Mouse (Mus musculus) CH12.LX (cell line): ENCODE measurements around the gene Serpine1. TPM values are rescaled to one million over a fixed set of nuclear protein-coding genes. Genes with fewer than 3 reads are reported as not detected.
A peak's percentile ranks its signal among the peaks of the same experiment; 100 is the strongest.
"Not testable (repeated sequence)": the region's sequence is repeated elsewhere in the genome, so short reads cannot be mapped to it uniquely, and the experiment has no call there.

ENCODE experiments used
- DNase-seq: peaks from one replicate; pipeline ENCODE4 v3.0.0-alpha.2; 2013; ENCODE audit errors: extremely low read depth
- H3K27ac ChIP-seq: 2 replicates; pipeline ENCODE4 v1.5.1; 2012; ENCODE audit warnings: low read depth, mild to moderate bottlenecking, control low read depth, moderate library complexity; ENCODE audit not compliant: insufficient read depth
- H3K27me3 ChIP-seq: replicated peaks from 2 replicates; pipeline ENCODE3; 2012; ENCODE audit warnings: inconsistent platforms
- H3K36me3 ChIP-seq, 2 experiments: replicated peaks in 1 of 2; 2 replicates each; pipeline versions ENCODE3 to v1.6.1; 2012; ENCODE audit warnings: inconsistent platforms in 1 of 2, low read length in 1 of 2, mild to moderate bottlenecking in 1 of 2, mixed read lengths in 1 of 2, moderate library complexity in 1 of 2; ENCODE audit not compliant: control insufficient read depth in 1 of 2, insufficient read depth in 1 of 2
- H3K4me1 ChIP-seq, 2 experiments: 2 replicates each; pipeline ENCODE4 v1.6.1; 2012; ENCODE audit warnings: inconsistent platforms in 1 of 2, moderate library complexity in 1 of 2; ENCODE audit not compliant: insufficient read depth in 2 of 2, control insufficient read depth in 1 of 2
- H3K4me2 ChIP-seq: 2 replicates; pipeline ENCODE4 v1.6.1; 2012; ENCODE audit warnings: low read depth, mild to moderate bottlenecking, control low read depth; ENCODE audit not compliant: poor library complexity, insufficient read depth, severe bottlenecking
- H3K4me3 ChIP-seq, 3 experiments: fragments of 150-350 bp in 1 of 3; sonication (generic) in 1 of 3; replicated peaks in 1 of 3; 2 replicates each; pipeline versions ENCODE3 to v1.5.1; 2011 to 2012; ENCODE audit warnings: low read depth in 2 of 3, low read length in 2 of 3, mild to moderate bottlenecking in 2 of 3, moderate library complexity in 2 of 3, control low read depth in 1 of 3, improper control_type of control experiment in 1 of 3, inconsistent platforms in 1 of 3, mixed read lengths in 1 of 3; ENCODE audit not compliant: poor library complexity in 1 of 3
- H3K79me2 ChIP-seq: replicated peaks from 2 replicates; pipeline ENCODE4 v1.6.1; 2012; ENCODE audit warnings: mild to moderate bottlenecking, moderate library complexity; ENCODE audit not compliant: control insufficient read depth, poor library complexity, insufficient read depth, severe bottlenecking; ENCODE audit errors: extremely low read depth
- H3K9ac ChIP-seq: 2 replicates; pipeline ENCODE4 v1.6.1; 2012; ENCODE audit warnings: low read depth, mild to moderate bottlenecking, control low read depth, moderate library complexity; ENCODE audit not compliant: insufficient read depth
- H3K9me3 ChIP-seq: replicated peaks from 2 replicates; pipeline ENCODE3; 2012; ENCODE audit warnings: low read length, inconsistent platforms, mixed read lengths
- CHD2 ChIP-seq: IDR thresholded peaks from 2 replicates; pipeline ENCODE4 v1.6.1; 2011; ENCODE audit warnings: low read length, improper control_type of control experiment
- CTCF ChIP-seq, 2 experiments: IDR thresholded peaks in 1 of 2; conservative IDR thresholded peaks in 1 of 2; 2 replicates each; pipeline ENCODE4 v1.5.1; 2011 to 2012; ENCODE audit warnings: low read depth in 2 of 2, low read length in 2 of 2, improper control_type of control experiment in 1 of 2, inconsistent platforms in 1 of 2, mild to moderate bottlenecking in 1 of 2, moderate library complexity in 1 of 2
- E2F4 ChIP-seq: IDR thresholded peaks from 2 replicates; pipeline ENCODE4 v1.6.1; 2011; ENCODE audit warnings: low read depth, low read length, improper control_type of control experiment; ENCODE audit not compliant: insufficient replicate concordance
- EP300 ChIP-seq: IDR thresholded peaks from 2 replicates; pipeline ENCODE4 v1.6.1; 2011; ENCODE audit warnings: low read length, improper control_type of control experiment
- ETS1 ChIP-seq: conservative IDR thresholded peaks from 2 replicates; pipeline ENCODE4 v1.6.1; 2012; ENCODE audit warnings: low read depth, mild to moderate bottlenecking, inconsistent platforms, low read length, improper control_type of control experiment, moderate library complexity
- HCFC1 ChIP-seq: IDR thresholded peaks from 2 replicates; pipeline ENCODE4 v1.6.1; 2012; ENCODE audit warnings: low read depth, mild to moderate bottlenecking, inconsistent platforms, low read length, improper control_type of control experiment
- IRF4 ChIP-seq: IDR thresholded peaks from 2 replicates; pipeline ENCODE4 v1.6.1; 2014; ENCODE audit warnings: low read depth, mild to moderate bottlenecking, inconsistent platforms, low read length, improper control_type of control experiment
- JUN ChIP-seq: IDR thresholded peaks from 2 replicates; pipeline ENCODE4 v1.6.1; 2011; ENCODE audit warnings: low read depth, mild to moderate bottlenecking, low read length, improper control_type of control experiment, moderate library complexity; ENCODE audit not compliant: insufficient read depth
- KAT2A ChIP-seq: IDR thresholded peaks from 2 replicates; pipeline ENCODE4 v1.6.1; 2012; ENCODE audit warnings: low read length, improper control_type of control experiment, inconsistent platforms; ENCODE audit not compliant: insufficient replicate concordance
- MAFK ChIP-seq: IDR thresholded peaks from 2 replicates; pipeline ENCODE4 v1.6.1; 2011; ENCODE audit warnings: low read length, improper control_type of control experiment; ENCODE audit not compliant: insufficient replicate concordance
- NRF1 ChIP-seq: IDR thresholded peaks from 2 replicates; pipeline ENCODE4 v1.6.1; 2014; ENCODE audit warnings: low read depth, mild to moderate bottlenecking, inconsistent platforms, low read length, improper control_type of control experiment, moderate library complexity
- SMC3 ChIP-seq: IDR thresholded peaks from 2 replicates; pipeline ENCODE4 v1.6.1; 2011; ENCODE audit warnings: low read depth, low read length, improper control_type of control experiment
- TBP ChIP-seq: conservative IDR thresholded peaks from 2 replicates; pipeline ENCODE4 v1.6.1; 2011; ENCODE audit warnings: low read depth, low read length, improper control_type of control experiment
- ZNF384 ChIP-seq: IDR thresholded peaks from 2 replicates; pipeline ENCODE4 v1.6.1; 2012; ENCODE audit warnings: low read depth, low read length, improper control_type of control experiment, inconsistent platforms
- dilution Hi-C: fragments of 300-500 bp; cut with MboI; formaldehyde crosslinking; loops from 2 replicates; pipeline ENCODE4 v1.14.3; 2020; ENCODE audit warnings: low sequenced_read_pairs; ENCODE audit not compliant: extremely low pct_unique_long_range_greater_than_20kb, extremely low pct_ligation_motif_present
- in situ Hi-C: fragments of 300-500 bp; cut with MboI; formaldehyde crosslinking; loops from 3 replicates; pipeline ENCODE4 v1.14.3; 2019; ENCODE audit warnings: low sequenced_read_pairs, low pct_ligation_motif_present, low pct_unique_long_range_greater_than_20kb, mixed read lengths
- polyA plus RNA-seq: library from polyadenylated mRNA; unstranded; fragments of >175 nt; gene quantifications from 2 replicates; pipeline ENCODE4 v1.2.1, GENCODE M21; 2012; ENCODE audit warnings: low read depth; ENCODE audit not compliant: insufficient read length
- total RNA-seq, 2 experiments: library from RNA; depleted of rRNA; stranded (reverse); fragments of 300-350 nt in 1 of 2; fragments of >200 nt in 1 of 2; gene quantifications; 2 replicates each; pipeline ENCODE4 v1.2.3; 2012 to 2014

The Serpine1 gene
- total and polyA plus RNA-seq, 3 experiments = 0.51 to 1.8 (median 0.61) TPM

DNA sequence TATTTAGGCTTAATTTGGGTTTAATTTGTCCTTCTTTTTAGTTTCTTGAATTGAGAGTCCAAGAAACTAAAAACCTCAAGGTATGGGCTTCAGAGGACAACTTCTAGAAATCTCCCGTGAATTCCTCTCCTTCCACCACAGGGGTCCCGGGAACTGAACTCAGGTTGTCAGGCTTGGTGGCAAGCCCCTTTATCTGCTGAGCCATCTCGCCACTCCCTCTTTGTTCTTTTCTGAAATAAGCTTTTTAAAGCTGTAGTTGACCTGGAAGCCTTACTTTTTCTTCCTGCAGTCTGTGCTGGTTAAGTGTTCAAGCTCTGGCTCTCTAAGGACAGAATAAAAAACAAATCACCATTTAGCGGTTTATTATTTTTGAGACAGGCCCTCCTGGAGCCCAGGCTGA, 46.8 kb upstream of the Serpine1 start:
- H3K9me3 ChIP-seq = peaks cover 7% of the 10 kb centered on the region
- H3K79me2 ChIP-seq = peaks cover 7% of the 10 kb centered on the region
- H3K9ac ChIP-seq = no peak overlapping the region
- H3K36me3 ChIP-seq = peaks cover 13% of the 10 kb centered on the region in 2 experiments
- no peak for DNase-seq
- in situ Hi-C loops (loop anchor here (10.0 kb wide), 3 partner anchors 54 to 194 kb away; partner anchors contain the start of gene Vgf), dilution Hi-C loops (no loop called here)
- H3K4me1 ChIP-seq = peaks cover 10 to 47% of the 10 kb centered on the region in 2 experiments
- H3K27me3 ChIP-seq = peaks cover 6% of the 10 kb centered on the region
- H3K27ac ChIP-seq = no peak overlapping the region
- TF ChIP-seq KAT2A (no peak), ZNF384 (no peak), TBP (no peak), CHD2 (no peak), JUN (no peak), NRF1 (no peak), SMC3 (no peak), ETS1 (no peak), EP300 (no peak), MAFK (no peak), CTCF (conservative IDR thresholded peaks at IDR 0.05 in 1 of 2, IDR thresholded peaks at IDR 0.05 in 1 of 2; ENCODE audit: low read depth in 2 of 2, low read length in 2 of 2) (no peak), E2F4 (no peak), HCFC1 (no peak)
- no peak overlapping the region for H3K4me3 ChIP-seq
- H3K4me2 ChIP-seq = no peak overlapping the region

DNA sequence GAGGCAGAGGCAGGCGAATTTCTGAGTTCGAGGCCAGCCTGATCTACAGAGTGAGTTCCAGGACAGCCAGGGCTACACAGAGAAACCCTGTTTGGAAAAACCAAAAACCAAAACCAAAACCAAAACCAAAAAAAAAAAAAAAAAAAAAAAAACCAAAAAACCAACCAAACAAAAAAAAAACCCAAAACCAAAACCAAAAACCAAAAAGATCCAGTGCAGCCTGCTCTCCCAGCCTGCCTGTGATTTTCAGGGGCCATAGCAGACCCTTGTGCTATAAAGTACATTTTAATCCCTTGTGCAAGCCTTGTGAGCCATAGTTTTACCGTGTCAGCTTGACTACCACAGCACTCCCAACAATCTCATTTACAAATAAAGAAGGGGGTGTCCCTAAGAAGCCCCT, 45.9 kb upstream of the Serpine1 start:
- H3K27me3 ChIP-seq, H3K4me3 ChIP-seq, H3K27ac ChIP-seq, dilution Hi-C loops, DNase-seq, H3K9ac ChIP-seq, H3K79me2 ChIP-seq: not testable (repeated sequence)
- peaks cover 22% of the 10 kb centered on the region in 2 experiments for H3K36me3 ChIP-seq
- in situ Hi-C loops = loop anchor here (10.0 kb wide), 3 partner anchors 53 to 193 kb away; partner anchors contain the start of gene Vgf
- peak overlapping the region; percentile 53; the same call in 1 of the 2 replicates for H3K4me2 ChIP-seq
- peaks cover 10 to 47% of the 10 kb centered on the region in 2 experiments for H3K4me1 ChIP-seq
- peaks cover 15% of the 10 kb centered on the region for H3K9me3 ChIP-seq
- TF ChIP-seq ZNF384 (peak; percentile 94), IRF4 (0 out of 2 replicates have a peak, but pooled peaks have one; percentile 38), ETS1 (peak; percentile 40; the same call in 1 of the 2 replicates)
